Mouse (Mus musculus): ENCODE data around the gene Vmn1r45. TPM values are rescaled to one million over a fixed set of nuclear protein-coding genes. Genes with fewer than 3 reads are reported as not detected.
"Not testable (repeated sequence)": the region's sequence is repeated elsewhere in the genome, so short reads cannot be mapped to it uniquely, and the experiment has no call there.

Vmn1r45 gene
- not detected in 2 replicates for polyA plus RNA-seq (2014; fragmentation: Nextera tagmentation; extraction: Ambion mirVana)

- not testable (repeated sequence) for DNase-seq (ENCODE audit: low spot score); H3K4me2 ChIP-seq (ENCODE audit: low read depth, low read length); H3K4me1 ChIP-seq (ENCODE audit: control insufficient read depth, insufficient read depth, low read length); H3K27me3 ChIP-seq (replicated peaks; ENCODE audit: control insufficient read depth, insufficient read depth, low read length); H3K9ac ChIP-seq (ENCODE audit: low read depth, low read length); H3K36me3 ChIP-seq (ENCODE audit: control insufficient read depth, insufficient read depth, low read length); H3K4me3 ChIP-seq (ENCODE audit: low read depth, low read length); H3K9me3 ChIP-seq (ENCODE audit: control insufficient read depth, low read length); H3K27ac ChIP-seq (replicated peaks; ENCODE audit: low read depth, low read length); ATAC-seq (ENCODE audit: low read depth)
- 80% methylated on average over 2 of the region's 2 CpGs for WGBS
These were observed at the start of gene Vmn1r45 for GRCm38 (mm10) chr6:89940498-89940897. Gene Vmn1r45 (minus strand): TSS chr6:89940598.

GRCm38 (mm10) chr6:89985989-89986388 is 45.6 kb upstream of the Vmn1r45 start:
- ATAC-seq (ENCODE audit: low read depth): no peak
- Histone ChIP-seq H3K9me3 (ENCODE audit: control insufficient read depth, low read length) (0 out of 2 replicates have a peak, but pooled peaks cover 9% of the 10 kb centered on the region), H3K4me2 (ENCODE audit: low read depth, low read length) (no peak overlapping the region), H3K27me3 (replicated peaks; ENCODE audit: control insufficient read depth, insufficient read depth, low read length) (no peaks in the 10 kb centered on the region), H3K4me3 (ENCODE audit: low read depth, low read length) (no peak overlapping the region), H3K36me3 (ENCODE audit: control insufficient read depth, insufficient read depth, low read length) (no peaks in the 10 kb centered on the region), H3K4me1 (ENCODE audit: control insufficient read depth, insufficient read depth, low read length) (no peaks in the 10 kb centered on the region), H3K9ac (ENCODE audit: low read depth, low read length) (no peak overlapping the region), H3K27ac (replicated peaks; ENCODE audit: low read depth, low read length) (no peak overlapping the region)
- WGBS: 9% methylated on average over 1 of the region's 1 CpGs
- no peak for DNase-seq (ENCODE audit: low spot score)

GRCm38 (mm10) chr6:89969013-89969412 is 28.6 kb upstream of the Vmn1r45 start, which contains the start of gene Vmn1r46:
Gene Vmn1r46 (plus strand): TSS chr6:89969313.
- DNase-seq (ENCODE audit: low spot score) (no peak), ATAC-seq (ENCODE audit: low read depth) (no peak)
- Histone ChIP-seq H3K9me3 (ENCODE audit: control insufficient read depth, low read length) (peaks cover 5% of the 10 kb centered on the region; the same call in 1 of the 2 replicates), H3K4me3 (ENCODE audit: low read depth, low read length) (no peak within 1 kb of the TSS), H3K9ac (ENCODE audit: low read depth, low read length) (no peak within 1 kb of the TSS), H3K27ac (replicated peaks; ENCODE audit: low read depth, low read length) (no peak within 1 kb of the TSS), H3K4me2 (ENCODE audit: low read depth, low read length) (no peak within 1 kb of the TSS), H3K4me1 (ENCODE audit: control insufficient read depth, insufficient read depth, low read length) (no peaks in the 10 kb centered on the region), H3K36me3 (ENCODE audit: control insufficient read depth, insufficient read depth, low read length) (no peaks in the 10 kb centered on the region), H3K27me3 (replicated peaks; ENCODE audit: control insufficient read depth, insufficient read depth, low read length) (no peaks in the 10 kb centered on the region)
- WGBS: 57% methylated on average over 2 of the region's 2 CpGs

- no peak overlapping the region for H3K9ac ChIP-seq (ENCODE audit: low read depth, low read length)
- no peak overlapping the region for H3K4me3 ChIP-seq (ENCODE audit: low read depth, low read length)
- DNase-seq (ENCODE audit: low spot score) (no peak), ATAC-seq (ENCODE audit: low read depth) (no peak)
- no peak overlapping the region for H3K4me2 ChIP-seq (ENCODE audit: low read depth, low read length)
- H3K27me3 ChIP-seq (replicated peaks; ENCODE audit: control insufficient read depth, insufficient read depth, low read length): no peaks in the 10 kb centered on the region
- peaks cover 5% of the 10 kb centered on the region; the same call in 1 of the 2 replicates for H3K9me3 ChIP-seq (ENCODE audit: control insufficient read depth, low read length)
- H3K4me1 ChIP-seq (ENCODE audit: control insufficient read depth, insufficient read depth, low read length): no peaks in the 10 kb centered on the region
- H3K36me3 ChIP-seq (ENCODE audit: control insufficient read depth, insufficient read depth, low read length): no peaks in the 10 kb centered on the region
- no peak overlapping the region for H3K27ac ChIP-seq (replicated peaks; ENCODE audit: low read depth, low read length)
These were observed 25.9 kb upstream of the Vmn1r45 start for GRCm38 (mm10) chr6:89966341-89966740.

GRCm38 (mm10) chr6:89953556-89953955 is 13.2 kb upstream of the Vmn1r45 start:
- H3K4me1 ChIP-seq (ENCODE audit: control insufficient read depth, insufficient read depth, low read length): no peaks in the 10 kb centered on the region
- no peak overlapping the region for H3K9ac ChIP-seq (ENCODE audit: low read depth, low read length)
- H3K9me3 ChIP-seq (ENCODE audit: control insufficient read depth, low read length): peaks cover 7% of the 10 kb centered on the region; the same call in 1 of the 2 replicates
- H3K4me3 ChIP-seq (ENCODE audit: low read depth, low read length): no peak overlapping the region
- ATAC-seq (ENCODE audit: low read depth): no peak
- H3K27ac ChIP-seq (replicated peaks; ENCODE audit: low read depth, low read length): no peak overlapping the region
- DNase-seq (ENCODE audit: low spot score): no peak
- no peaks in the 10 kb centered on the region for H3K27me3 ChIP-seq (replicated peaks; ENCODE audit: control insufficient read depth, insufficient read depth, low read length)
- no peak overlapping the region for H3K4me2 ChIP-seq (ENCODE audit: low read depth, low read length)
- 69% methylated on average over 2 of the region's 2 CpGs for WGBS
- no peaks in the 10 kb centered on the region for H3K36me3 ChIP-seq (ENCODE audit: control insufficient read depth, insufficient read depth, low read length)

GRCm38 (mm10) chr6:89940926-89941325 is 528 bp upstream of the Vmn1r45 start:
- Histone ChIP-seq H3K36me3 (ENCODE audit: control insufficient read depth, insufficient read depth, low read length) (no peaks in the 10 kb centered on the region), H3K4me3 (ENCODE audit: low read depth, low read length) (no peak overlapping the region), H3K27ac (replicated peaks; ENCODE audit: low read depth, low read length) (no peak overlapping the region), H3K9me3 (ENCODE audit: control insufficient read depth, low read length) (no peaks in the 10 kb centered on the region), H3K4me2 (ENCODE audit: low read depth, low read length) (no peak overlapping the region), H3K27me3 (replicated peaks; ENCODE audit: control insufficient read depth, insufficient read depth, low read length) (no peaks in the 10 kb centered on the region), H3K4me1 (ENCODE audit: control insufficient read depth, insufficient read depth, low read length) (no peaks in the 10 kb centered on the region), H3K9ac (ENCODE audit: low read depth, low read length) (no peak overlapping the region)
- DNase-seq (ENCODE audit: low spot score) (no peak), ATAC-seq (ENCODE audit: low read depth) (no peak)
- 71% methylated on average over 2 of the region's 2 CpGs for WGBS

- Histone ChIP-seq H3K9me3 (ENCODE audit: control insufficient read depth, low read length) (no peaks in the 10 kb centered on the region), H3K36me3 (ENCODE audit: control insufficient read depth, insufficient read depth, low read length) (no peaks in the 10 kb centered on the region), H3K27me3 (replicated peaks; ENCODE audit: control insufficient read depth, insufficient read depth, low read length) (no peaks in the 10 kb centered on the region), H3K4me3 (ENCODE audit: low read depth, low read length) (no peak overlapping the region), H3K27ac (replicated peaks; ENCODE audit: low read depth, low read length) (no peak overlapping the region), H3K4me1 (ENCODE audit: control insufficient read depth, insufficient read depth, low read length) (no peaks in the 10 kb centered on the region), H3K4me2 (ENCODE audit: low read depth, low read length) (no peak overlapping the region), H3K9ac (ENCODE audit: low read depth, low read length) (no peak overlapping the region)
- WGBS: 55% methylated on average over 2 of the region's 2 CpGs
- DNase-seq (ENCODE audit: low spot score) (no peak), ATAC-seq (ENCODE audit: low read depth) (no peak)
These were observed 56.6 kb downstream of the Vmn1r45 start for GRCm38 (mm10) chr6:89883812-89884211.

- DNase-seq (ENCODE audit: low spot score) (no peak), ATAC-seq (ENCODE audit: low read depth) (no peak)
- Histone ChIP-seq H3K9me3 (ENCODE audit: control insufficient read depth, low read length) (no peaks in the 10 kb centered on the region), H3K27me3 (replicated peaks; ENCODE audit: control insufficient read depth, insufficient read depth, low read length) (no peaks in the 10 kb centered on the region), H3K9ac (ENCODE audit: low read depth, low read length) (no peak within 1 kb of the TSS), H3K36me3 (ENCODE audit: control insufficient read depth, insufficient read depth, low read length) (no peaks in the 10 kb centered on the region), H3K27ac (replicated peaks; ENCODE audit: low read depth, low read length) (no peak within 1 kb of the TSS), H3K4me2 (ENCODE audit: low read depth, low read length) (no peak within 1 kb of the TSS), H3K4me3 (ENCODE audit: low read depth, low read length) (no peak within 1 kb of the TSS), H3K4me1 (ENCODE audit: control insufficient read depth, insufficient read depth, low read length) (no peaks in the 10 kb centered on the region)
- 76% methylated on average over 1 of the region's 1 CpGs for whole genome bisulfite sequencing
These were observed 57.0 kb downstream of the Vmn1r45 start, which contains the start of gene Vmn1r44 for GRCm38 (mm10) chr6:89883360-89883759. Gene Vmn1r44 (plus strand): TSS chr6:89883660.

All from embryonic facial prominence, embryonic 14.5 days (tissue).